Mouse (Mus musculus) R1 (cell line): Measurements from ENCODE around the gene Cxcr6.

Source experiments
- DNase-seq: peaks from one replicate; pipeline ENCODE4 v3.0.0-alpha.2; 2018; ENCODE audit warnings: low read depth, low spot score

The Cxcr6 gene

GRCm38 (mm10) chr9:123818601-123819000 is 12.3 kb downstream of the Cxcr6 start:
- DNase-seq, result no peak

- DNase-seq, result no peak
Observed at GRCm38 (mm10) chr9:123826631-123827030, 20.4 kb downstream of the Cxcr6 start.

GRCm38 (mm10) chr9:123828916-123829315 is 22.6 kb downstream of the Cxcr6 start:
- no peak for DNase-seq

GRCm38 (mm10) chr9:123835851-123836250 is 29.6 kb downstream of the Cxcr6 start:
- no peak for DNase-seq

- peak; percentile 29 for DNase-seq
Observed at GRCm38 (mm10) chr9:123840243-123840642, 34.0 kb downstream of the Cxcr6 start.

- DNase-seq, result no peak
Observed at GRCm38 (mm10) chr9:123844468-123844867, 38.2 kb downstream of the Cxcr6 start.

GRCm38 (mm10) chr9:123845120-123845519 is 38.8 kb downstream of the Cxcr6 start:
- DNase-seq, result peak; percentile 12

GRCm38 (mm10) chr9:123846490-123846889 is 40.2 kb downstream of the Cxcr6 start:
- DNase-seq, result no peak

- no peak for DNase-seq
Observed at GRCm38 (mm10) chr9:123849976-123850695, 43.9 kb downstream of the Cxcr6 start.

GRCm38 (mm10) chr9:123850705-123851061 is 44.4 kb downstream of the Cxcr6 start:
- DNase-seq, result no peak

GRCm38 (mm10) chr9:123851062-123851712 is 44.9 kb downstream of the Cxcr6 start:
- peak; percentile 76 for DNase-seq

GRCm38 (mm10) chr9:123851713-123852448 is 45.6 kb downstream of the Cxcr6 start, which contains the start of gene Fyco1:
TSS of gene Fyco1 (minus strand) at chr9:123851899.
- peak; percentile 98 for DNase-seq

- peak; percentile 8 for DNase-seq
Observed at GRCm38 (mm10) chr9:123852449-123853390, 46.4 kb downstream of the Cxcr6 start.

- no peak for DNase-seq
Observed at GRCm38 (mm10) chr9:123856836-123857235, 50.6 kb downstream of the Cxcr6 start.
